10 mouse cellular contexts compared by ENCODE assay signal in the genomic region with DNA sequence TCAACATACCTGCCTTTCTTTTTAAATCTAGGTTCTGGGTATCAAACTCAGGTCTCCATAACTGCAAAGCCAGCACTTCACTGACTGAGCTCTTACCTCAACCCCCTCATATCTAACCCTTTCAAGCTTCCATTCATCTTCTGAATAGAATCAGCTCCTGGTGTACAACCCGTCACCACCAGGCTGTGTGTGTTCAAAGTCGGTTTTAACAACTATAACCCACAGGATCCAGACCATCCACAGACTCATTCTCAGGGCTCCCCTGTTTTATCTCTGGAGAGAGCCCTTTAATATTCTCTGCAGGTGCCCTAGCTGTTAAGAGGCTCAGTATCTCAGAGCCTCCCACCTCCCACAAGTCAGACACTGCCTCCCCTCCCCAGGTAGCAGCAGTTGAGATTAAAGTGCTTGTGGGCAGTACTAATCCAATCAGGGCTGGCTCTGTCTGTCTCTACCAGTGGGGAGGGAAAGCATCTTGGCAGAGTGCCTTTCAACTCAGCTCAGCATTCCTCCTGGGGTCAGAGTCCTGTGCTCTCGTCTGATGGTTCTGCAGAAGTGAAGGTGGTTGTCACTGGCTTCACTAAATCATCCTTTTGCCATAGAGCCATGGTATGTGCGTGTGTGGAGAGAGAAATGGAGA.
DNase-seq lines count a peak whose midpoint lies in the region; ATAC-seq lines count a peak whose summit lies in the region.
"Had no signal": no experiment of that assay in that cellular context is flagged by ENCODE, and none has a peak within 500 bp of the region (broad histone marks: within the 10 kb centered on the region; RNA-seq: fewer than 3 reads in every experiment).

No protein-coding gene starts in this region.

- intact Hi-C loops in heart, postnatal 25 days (cut with DNase I), result no loop called here

- H3K9ac ChIP-seq in neural tube, embryonic 14.5 days (replicated peaks; ENCODE audit: low read depth, low read length), result no peak overlapping the region
- H3K9ac ChIP-seq in neural tube, embryonic 15.5 days (replicated peaks), result no peak overlapping the region
- H3K9ac ChIP-seq in heart, embryonic 15.5 days, result no peak overlapping the region
- H3K9ac ChIP-seq: liver, embryonic 15.5 days had no signal

- 30% methylated on average over 4 of the region's 4 CpGs for WGBS in neural tube, embryonic 14.5 days
- 31% methylated on average over 4 of the region's 4 CpGs for WGBS in neural tube, embryonic 15.5 days
- 18% methylated on average over 4 of the region's 4 CpGs for WGBS in heart, embryonic 15.5 days

- H3K4me3 ChIP-seq in neural tube, embryonic 14.5 days (ENCODE audit: low read depth, low read length), result no peak overlapping the region
- H3K4me3 ChIP-seq in neural tube, embryonic 15.5 days (replicated peaks), result no peak overlapping the region
- no peak overlapping the region for H3K4me3 ChIP-seq in heart, embryonic 15.5 days
- H3K4me3 ChIP-seq: erythroblast, embryonic 14.5 days; liver, embryonic 15.5 days had no signal

- H3K4me1 ChIP-seq in neural tube, embryonic 14.5 days (ENCODE audit: control insufficient read depth, insufficient read depth, low read length), result no peaks in the 10 kb centered on the region
- H3K4me1 ChIP-seq in neural tube, embryonic 15.5 days, result no peaks in the 10 kb centered on the region
- peaks cover 14% of the 10 kb centered on the region for H3K4me1 ChIP-seq in heart, embryonic 15.5 days (replicated peaks)
- H3K4me1 ChIP-seq: liver, embryonic 15.5 days had no signal

- H3K9me3 ChIP-seq in neural tube, embryonic 14.5 days (ENCODE audit: control insufficient read depth, low read length), result no peaks in the 10 kb centered on the region
- H3K9me3 ChIP-seq in neural tube, embryonic 15.5 days (replicated peaks), result no peaks in the 10 kb centered on the region
- H3K9me3 ChIP-seq in heart, embryonic 15.5 days (replicated peaks), result no peaks in the 10 kb centered on the region
- H3K9me3 ChIP-seq: liver, embryonic 15.5 days had no signal

- H3K36me3 ChIP-seq in neural tube, embryonic 14.5 days (ENCODE audit: control insufficient read depth, insufficient read depth, low read length), result no peaks in the 10 kb centered on the region
- no peaks in the 10 kb centered on the region for H3K36me3 ChIP-seq in neural tube, embryonic 15.5 days
- H3K36me3 ChIP-seq in heart, embryonic 15.5 days, result no peaks in the 10 kb centered on the region
- H3K36me3 ChIP-seq: liver, embryonic 15.5 days had no signal

- H3K27me3 ChIP-seq in neural tube, embryonic 14.5 days (ENCODE audit: control insufficient read depth, insufficient read depth, low read length), result no peaks in the 10 kb centered on the region
- no peaks in the 10 kb centered on the region for H3K27me3 ChIP-seq in neural tube, embryonic 15.5 days (replicated peaks)
- no peaks in the 10 kb centered on the region for H3K27me3 ChIP-seq in heart, embryonic 15.5 days

- H3K27ac ChIP-seq in neural tube, embryonic 14.5 days (ENCODE audit: low read depth, low read length), result no peak overlapping the region
- no peak overlapping the region for H3K27ac ChIP-seq in neural tube, embryonic 15.5 days (replicated peaks)
- peak overlapping the region; percentile 87 for H3K27ac ChIP-seq in heart, embryonic 15.5 days
- H3K27ac ChIP-seq: liver, embryonic 15.5 days had no signal

- ATAC-seq in neural tube, embryonic 14.5 days (ENCODE audit: low read depth), result peak; percentile 22; the same call in 1 of the 2 replicates
- no peak for ATAC-seq in neural tube, embryonic 15.5 days (ENCODE audit: low FRiP score)
- ATAC-seq in heart, embryonic 15.5 days (replicated peaks; ENCODE audit: insufficient number of reproducible peaks, insufficient read depth, low FRiP score, low read depth), result peak; percentile 76

- peak; percentile 37 to 52 for DNase-seq in heart, adult 18-20 months
- DNase-seq in heart, postnatal 25 days (ENCODE audit: low spot score), result no peak
- peak; percentile 9 for DNase-seq in mesoderm, embryonic 11.5 days (ENCODE audit: low read depth, low spot score)
- no peak for DNase-seq in embryo, embryonic 11 days
- no peak for DNase-seq in adrenal gland, adult 18-20 months (ENCODE audit: low spot score in 2 of 2)

- H3K4me2 ChIP-seq in neural tube, embryonic 14.5 days (ENCODE audit: low read depth, low read length), result no peak overlapping the region
- no peak overlapping the region for H3K4me2 ChIP-seq in neural tube, embryonic 15.5 days
- H3K4me2 ChIP-seq in heart, embryonic 15.5 days, result no peak overlapping the region
- H3K4me2 ChIP-seq: liver, embryonic 15.5 days had no signal

Comparison
In these comparisons a context has a peak if more than half of its experiments do, and no peak if none do; other contexts are left out.
1. DNase-seq: peak in heart, adult 18-20 months (2 of 2) and mesoderm, embryonic 11.5 days (single experiment); none in heart, postnatal 25 days (single experiment), embryo, embryonic 11 days (single experiment) and adrenal gland, adult 18-20 months (0 of 2).